Mouse (Mus musculus) megakaryocyte, embryonic 14.5 days (primary cell): Measurements from ENCODE around the gene Serp2.

Experiments used
- FLI1 ChIP-seq: IDR thresholded peaks from 2 replicates; pipeline ENCODE4 v1.6.1; 2012; ENCODE audit warnings: low read length, inconsistent platforms, mixed read lengths
- GATA1 ChIP-seq: IDR thresholded peaks from 3 replicates; pipeline ENCODE4 v1.6.1; 2012; ENCODE audit warnings: mixed read lengths, low read length, inconsistent platforms, borderline replicate concordance

DNA sequence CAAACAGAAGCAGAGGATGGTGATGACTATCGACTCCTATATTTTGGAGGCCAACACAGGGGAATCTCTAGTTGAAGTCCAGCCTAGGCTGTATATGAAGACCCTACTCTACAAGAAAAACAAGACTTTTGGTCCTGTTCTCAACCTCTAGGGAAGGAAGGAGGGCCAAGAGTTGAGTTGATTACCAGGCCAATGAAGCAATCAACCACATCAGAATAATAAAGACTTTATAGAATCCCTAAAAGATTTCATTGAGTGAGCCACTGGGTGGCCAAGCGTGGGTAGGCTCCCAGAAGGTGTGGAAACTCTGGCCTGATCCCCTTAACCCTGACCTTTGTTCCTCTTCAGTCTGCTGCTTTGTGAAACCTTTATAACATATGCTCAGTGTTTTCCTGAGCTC is 2.5 kb upstream of the Serp2 start:
- no peak for TF ChIP-seq GATA1
- TF ChIP-seq FLI1, result no peak
